Mouse (Mus musculus): ENCODE results near the gene Amph.

DNA sequence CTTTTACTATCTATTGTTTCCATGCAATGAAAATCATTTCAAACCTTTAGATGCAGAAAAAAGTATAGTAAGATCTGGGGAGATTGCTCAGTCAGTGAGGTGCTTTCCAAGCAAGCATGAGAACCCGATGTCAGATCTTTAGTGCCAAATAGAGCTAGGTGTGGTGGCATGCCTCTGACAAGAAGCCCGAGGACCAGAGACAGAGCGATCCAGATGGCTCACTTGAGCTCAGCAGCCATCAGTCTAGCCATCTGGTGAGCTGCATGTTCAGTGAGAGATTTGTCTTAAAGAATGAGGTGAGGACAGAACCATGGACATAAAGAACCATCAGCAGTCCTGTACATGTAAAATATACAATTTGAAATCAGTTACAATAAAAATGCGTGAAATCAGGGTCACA lies 149.1 kb downstream of the Amph start:
- no peak for TF ChIP-seq ELF1 (IDR thresholded peaks at IDR 0.05; ENCODE audit: low read depth, low read length)
- TF ChIP-seq ZKSCAN1 (IDR thresholded peaks at IDR 0.05; ENCODE audit: borderline replicate concordance, low read depth, low read length): no peak
- no peak for TF ChIP-seq HCFC1 (IDR thresholded peaks at IDR 0.05; ENCODE audit: low read depth, low read length)
- no peak for TF ChIP-seq POLR2A (IDR thresholded peaks at IDR 0.05; ENCODE audit: low read depth, low read length)
- no peak for TF ChIP-seq TCF12 (IDR thresholded peaks at IDR 0.05; ENCODE audit: low read depth, low read length)
- no peak for TF ChIP-seq IRF4 (IDR thresholded peaks at IDR 0.05; ENCODE audit: low read depth, low read length)
- TF ChIP-seq MAZ (IDR thresholded peaks at IDR 0.05; ENCODE audit: low read depth, low read length): no peak
- no peak for TF ChIP-seq JUND (conservative IDR thresholded peaks at IDR 0.05; ENCODE audit: low read depth, low read length)
- no peak for TF ChIP-seq CTCF (conservative IDR thresholded peaks at IDR 0.05 in 1 of 2, IDR thresholded peaks at IDR 0.05 in 1 of 2; ENCODE audit: low read depth in 2 of 2, low read length in 2 of 2)
- no peak for TF ChIP-seq CHD2 (IDR thresholded peaks at IDR 0.05; ENCODE audit: low read length)
- no peak for TF ChIP-seq EP300 (IDR thresholded peaks at IDR 0.05; ENCODE audit: low read length)
- TF ChIP-seq USF1 (IDR thresholded peaks at IDR 0.05; ENCODE audit: low read depth, low read length): no peak
